Mouse (Mus musculus) gastrocnemius, adult 2 months (tissue): ENCODE results near the gene Rpl10a. TPM values are rescaled to one million over a fixed set of nuclear protein-coding genes. Genes with fewer than 3 reads are reported as not detected.

Source experiments
- DNase-seq: peaks from one replicate; pipeline ENCODE4 v3.0.0; 2022
- H3K27ac ChIP-seq: fragments of 200-600 bp; 2 replicates; pipeline ENCODE4 v1.8.1; 2022; ENCODE audit warnings: mild to moderate bottlenecking
- H3K4me3 ChIP-seq: fragments of 200-600 bp; 2 replicates; pipeline ENCODE4 v1.8.1; 2022; ENCODE audit warnings: mild to moderate bottlenecking, moderate library complexity
- CTCF ChIP-seq: fragments of 200-600 bp; IDR thresholded peaks from 2 replicates; pipeline ENCODE4 v1.8.1; 2022; ENCODE audit warnings: antibody characterized with exemption, mild to moderate bottlenecking, moderate library complexity
- intact Hi-C: fragments of 180-260 bp; cut with DNase I; formaldehyde crosslinking; loops from one replicate; pipeline ENCODE4 v1.15.1; 2025
- total RNA-seq, 2 experiments: library from RNA; stranded (reverse); gene quantifications; 2 replicates each; pipeline ENCODE4 v1.2.3; 2021

Rpl10a gene
- total RNA-seq, 2 experiments from 2014 or later = 382 to 410 TPM

GRCm38 (mm10) chr17:28290671-28291070, 37.6 kb upstream of the Rpl10a start:
- no peak overlapping the region for H3K4me3 ChIP-seq
- intact Hi-C loops = no loop called here
- no peak overlapping the region for H3K27ac ChIP-seq
- DNase-seq = no peak
- no peak for TF ChIP-seq CTCF

- DNase-seq = no peak
Measured at GRCm38 (mm10) chr17:28291346-28291745, 36.9 kb upstream of the Rpl10a start.

GRCm38 (mm10) chr17:28293716-28294115, 34.6 kb upstream of the Rpl10a start:
- DNase-seq = peak; percentile 80
- intact Hi-C loops = no loop called here

More at GRCm38 (mm10) chr17:28291346-28291745, 36.9 kb upstream of the Rpl10a start:
- no peak overlapping the region for H3K4me3 ChIP-seq
- intact Hi-C loops = no loop called here
- TF ChIP-seq CTCF = no peak
- H3K27ac ChIP-seq = no peak overlapping the region

GRCm38 (mm10) chr17:28294449-28295333, 33.6 kb upstream of the Rpl10a start:
- no peak for TF ChIP-seq CTCF
- intact Hi-C loops = no loop called here

More at GRCm38 (mm10) chr17:28293716-28294115, 34.6 kb upstream of the Rpl10a start:
- Histone ChIP-seq H3K27ac (peak overlapping the region; percentile 87), H3K4me3 (no peak overlapping the region)
- no peak for TF ChIP-seq CTCF

GRCm38 (mm10) chr17:28298888-28299287, 29.4 kb upstream of the Rpl10a start:
- no peak for TF ChIP-seq CTCF
- Histone ChIP-seq H3K27ac (no peak overlapping the region), H3K4me3 (no peak overlapping the region)
- DNase-seq = no peak
- intact Hi-C loops = no loop called here

More at GRCm38 (mm10) chr17:28294449-28295333, 33.6 kb upstream of the Rpl10a start:
- DNase-seq = no peak
- Histone ChIP-seq H3K27ac (peak overlapping the region; percentile 87), H3K4me3 (no peak overlapping the region)

- Histone ChIP-seq H3K27ac (no peak overlapping the region), H3K4me3 (no peak overlapping the region)
- TF ChIP-seq CTCF = no peak
- no peak for DNase-seq
- intact Hi-C loops = no loop called here
Measured at GRCm38 (mm10) chr17:28299669-28300320, 28.5 kb upstream of the Rpl10a start.

- intact Hi-C loops = no loop called here
- no peak overlapping the region for H3K27ac ChIP-seq
- DNase-seq = no peak
- H3K4me3 ChIP-seq = no peak overlapping the region
- no peak for TF ChIP-seq CTCF
Measured at GRCm38 (mm10) chr17:28300323-28300722, 27.9 kb upstream of the Rpl10a start.

- Histone ChIP-seq H3K4me3 (no peak overlapping the region), H3K27ac (no peak overlapping the region)
- no peak for TF ChIP-seq CTCF
- DNase-seq = no peak
- intact Hi-C loops = no loop called here
Measured at GRCm38 (mm10) chr17:28300850-28301249, 27.4 kb upstream of the Rpl10a start.

- intact Hi-C loops = no loop called here
- no peak overlapping the region for H3K27ac ChIP-seq
- no peak for TF ChIP-seq CTCF
Measured at GRCm38 (mm10) chr17:28305172-28305571, 23.1 kb upstream of the Rpl10a start.

GRCm38 (mm10) chr17:28308297-28309195, 19.7 kb upstream of the Rpl10a start:
- peak overlapping the region; percentile 63 for H3K4me3 ChIP-seq
- H3K27ac ChIP-seq = peak overlapping the region; percentile 59

More at GRCm38 (mm10) chr17:28305172-28305571, 23.1 kb upstream of the Rpl10a start:
- no peak overlapping the region for H3K4me3 ChIP-seq
- no peak for DNase-seq

GRCm38 (mm10) chr17:28310831-28311230, 17.4 kb upstream of the Rpl10a start:
- TF ChIP-seq CTCF = no peak
- intact Hi-C loops = no loop called here

More at GRCm38 (mm10) chr17:28308297-28309195, 19.7 kb upstream of the Rpl10a start:
- peak; percentile 91 for DNase-seq
- intact Hi-C loops = loop anchor here (1.0 kb wide), 1 partner anchor 82 kb away; no protein-coding TSS in a partner anchor
- TF ChIP-seq CTCF = peak; percentile 93

GRCm38 (mm10) chr17:28311366-28312132, 16.7 kb upstream of the Rpl10a start:
- Histone ChIP-seq H3K27ac (no peak overlapping the region), H3K4me3 (no peak overlapping the region)
- intact Hi-C loops = no loop called here
- no peak for TF ChIP-seq CTCF
- DNase-seq = no peak

More at GRCm38 (mm10) chr17:28310831-28311230, 17.4 kb upstream of the Rpl10a start:
- no peak for DNase-seq
- Histone ChIP-seq H3K4me3 (no peak overlapping the region), H3K27ac (no peak overlapping the region)
